Mouse (Mus musculus): Measurements from ENCODE around the gene Shoc2.

Shoc2 gene

DNA sequence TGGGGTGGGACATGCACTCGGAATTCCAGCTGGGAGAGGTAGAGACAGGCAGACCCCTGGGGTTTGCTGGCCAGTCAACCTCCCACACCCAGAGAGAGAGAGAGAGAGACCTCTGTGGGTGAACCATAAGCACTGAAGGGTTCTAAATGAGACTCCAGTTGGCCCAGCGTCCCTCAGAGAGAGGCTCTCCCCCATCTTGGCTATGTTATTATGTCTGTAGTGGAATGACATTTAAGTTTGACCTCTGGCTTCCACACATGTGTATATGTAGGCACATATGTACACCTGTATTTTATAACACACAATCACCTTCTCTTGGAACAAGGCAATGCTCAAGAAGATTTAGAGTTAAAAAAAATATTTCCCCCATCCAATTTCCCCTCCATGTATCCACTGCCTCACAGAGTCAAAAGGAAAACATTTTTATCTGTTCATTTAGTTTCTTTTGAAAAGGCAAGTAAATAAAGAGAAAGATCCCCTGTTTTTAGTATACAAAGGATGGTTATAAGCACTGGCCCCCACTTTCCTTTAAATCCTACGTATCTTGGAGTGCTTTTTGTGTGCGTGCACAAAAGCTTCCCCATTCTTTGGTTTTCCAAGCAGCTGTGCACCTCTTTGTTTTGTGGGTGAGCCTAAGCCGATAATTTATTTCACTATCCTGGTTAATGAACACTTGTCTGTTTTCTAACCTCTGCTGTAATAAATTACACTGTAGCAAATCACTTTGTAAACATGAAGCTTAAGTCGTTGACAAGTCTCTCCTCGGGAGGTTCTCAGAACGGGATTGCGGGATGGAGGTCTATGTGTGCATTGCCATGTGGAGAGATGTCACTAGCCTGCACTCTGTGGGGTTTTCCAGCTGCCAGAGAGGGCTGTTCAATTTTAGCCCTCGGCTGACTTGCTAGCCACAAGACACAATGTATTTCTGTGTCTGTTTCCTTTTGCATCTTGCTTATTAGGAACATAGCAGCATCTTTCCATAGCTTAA is 132.6 kb downstream of the Shoc2 start:
- no peak for TF ChIP-seq POU5F1 (IDR thresholded peaks at IDR 0.05; ENCODE audit: borderline replicate concordance, low read length)
- TF ChIP-seq NANOG (IDR thresholded peaks at IDR 0.05; ENCODE audit: borderline replicate concordance, low read length), result no peak
- TF ChIP-seq CTCF (conservative IDR thresholded peaks at IDR 0.05; ENCODE audit: low read length), result no peak
- Histone ChIP-seq H3K4me1 (replicated peaks; ENCODE audit: low read depth, low read length) (peaks cover 8% of the 10 kb centered on the region), H3K9me3 (ENCODE audit: low read length) (peaks cover 9% of the 10 kb centered on the region; the same call in 1 of the 2 replicates), H3K27me3 (ENCODE audit: insufficient read depth, low read length) (0 out of 2 replicates have a peak, but pooled peaks cover 9% of the 10 kb centered on the region), H3K36me3 (ENCODE audit: insufficient read depth, low read length) (no peaks in the 10 kb centered on the region), H3K4me3 (replicated peaks; ENCODE audit: low read length) (no peak overlapping the region)

DNA sequence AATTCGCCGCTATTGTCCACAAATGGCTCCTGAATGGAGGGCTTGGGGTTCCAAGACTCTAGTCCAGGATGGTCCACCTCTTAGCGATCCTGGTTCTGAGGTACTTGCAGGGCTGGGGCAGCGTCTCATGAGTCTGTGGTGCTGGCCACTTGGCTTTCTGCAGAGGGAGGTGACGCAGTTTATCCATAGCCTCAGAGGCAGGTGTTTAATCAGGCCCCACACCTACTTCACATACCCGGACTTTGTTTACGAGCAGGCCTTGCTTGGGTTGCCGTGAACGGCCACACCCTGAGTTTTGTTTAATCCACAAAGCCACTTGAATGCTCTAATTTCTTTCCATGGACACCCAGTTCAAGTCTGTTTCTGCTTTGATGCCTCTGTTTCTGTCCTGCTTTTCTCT is 137.2 kb downstream of the Shoc2 start:
- Histone ChIP-seq H3K27me3 (ENCODE audit: insufficient read depth, low read length) (0 out of 2 replicates have a peak, but pooled peaks cover 9% of the 10 kb centered on the region), H3K9me3 (ENCODE audit: low read length) (0 out of 2 replicates have a peak, but pooled peaks cover 6% of the 10 kb centered on the region), H3K4me1 (replicated peaks; ENCODE audit: low read depth, low read length) (peaks cover 10% of the 10 kb centered on the region), H3K4me3 (replicated peaks; ENCODE audit: low read length) (no peak overlapping the region), H3K36me3 (ENCODE audit: insufficient read depth, low read length) (no peaks in the 10 kb centered on the region)
- no peak for TF ChIP-seq NANOG (IDR thresholded peaks at IDR 0.05; ENCODE audit: borderline replicate concordance, low read length)
- TF ChIP-seq POU5F1 (IDR thresholded peaks at IDR 0.05; ENCODE audit: borderline replicate concordance, low read length), result no peak
- no peak for TF ChIP-seq CTCF (conservative IDR thresholded peaks at IDR 0.05; ENCODE audit: low read length)

DNA sequence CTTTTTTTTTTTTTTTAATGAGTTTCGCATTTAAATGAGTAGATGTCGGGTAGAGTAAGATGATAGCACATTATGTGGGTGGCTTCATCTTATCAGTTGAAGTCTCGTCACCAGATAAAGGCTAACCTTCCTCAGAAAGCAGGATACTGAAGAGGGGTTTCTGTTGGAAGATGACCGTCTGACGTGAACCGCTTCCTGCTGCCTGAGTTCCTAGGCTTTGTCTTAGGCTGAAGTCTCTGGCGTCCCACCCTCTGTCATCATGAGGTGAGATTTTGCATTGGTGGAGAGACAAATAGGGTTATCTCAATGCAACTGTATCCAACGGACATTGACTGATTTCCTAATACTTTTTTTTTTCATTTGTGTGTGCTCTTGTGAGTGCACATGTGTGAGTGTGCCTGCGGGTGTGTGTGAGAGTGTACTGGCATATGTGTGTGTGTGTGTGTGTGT is 137.6 kb downstream of the Shoc2 start:
- Histone ChIP-seq H3K4me3 (replicated peaks; ENCODE audit: low read length) (no peak overlapping the region), H3K9me3 (ENCODE audit: low read length) (peaks cover 7% of the 10 kb centered on the region; the same call in 1 of the 2 replicates), H3K36me3 (ENCODE audit: insufficient read depth, low read length) (no peaks in the 10 kb centered on the region), H3K27me3 (ENCODE audit: insufficient read depth, low read length) (0 out of 2 replicates have a peak, but pooled peaks cover 9% of the 10 kb centered on the region), H3K4me1 (replicated peaks; ENCODE audit: low read depth, low read length) (peaks cover 10% of the 10 kb centered on the region)
- TF ChIP-seq NANOG (IDR thresholded peaks at IDR 0.05; ENCODE audit: borderline replicate concordance, low read length), result no peak

All from E14TG2a.4 (cell line).